Mouse (Mus musculus): ENCODE data around the gene Art5. TPM values are rescaled to one million over a fixed set of nuclear protein-coding genes. Genes with fewer than 3 reads are reported as not detected.

Gene Art5
- polyA plus RNA-seq (2014; fragmentation: Nextera tagmentation; extraction: Ambion mirVana), result 0.70 and 0.81 TPM in 2 replicates

- no peak within 1 kb of the TSS for H3K4me2 ChIP-seq
- no peaks in the 10 kb centered on the region for H3K36me3 ChIP-seq (ENCODE audit: control insufficient read depth, insufficient read depth, low read length)
- H3K9ac ChIP-seq (ENCODE audit: low read length), result no peak within 1 kb of the TSS
- ATAC-seq (ENCODE audit: low FRiP score) (no peak), DNase-seq (ENCODE audit: low spot score, missing footprints) (peak; percentile 66)
- no peaks in the 10 kb centered on the region; the same call in 1 of the 2 replicates for H3K27me3 ChIP-seq (ENCODE audit: control insufficient read depth, insufficient read depth, low read length)
- H3K27ac ChIP-seq (ENCODE audit: low read depth, low read length), result no peak within 1 kb of the TSS
- H3K4me1 ChIP-seq (ENCODE audit: control insufficient read depth, insufficient read depth, low read length), result peaks cover 5% of the 10 kb centered on the region
- H3K4me3 ChIP-seq (ENCODE audit: low read depth, low read length), result no peak within 1 kb of the TSS
- 84% methylated on average over 7 of the region's 7 CpGs for WGBS
- no peaks in the 10 kb centered on the region for H3K9me3 ChIP-seq (ENCODE audit: control insufficient read depth, low read length)
Measured at GRCm38 (mm10) chr7:102109171-102109570, at the start of gene Art5. Art5 (minus strand) TSS chr7:102109489.

GRCm38 (mm10) chr7:102153691-102154090, 44.4 kb upstream of the Art5 start:
- no peak for ATAC-seq (ENCODE audit: low FRiP score)
- 96% methylated on average over 5 of the region's 5 CpGs for WGBS
- Histone ChIP-seq H3K36me3 (ENCODE audit: control insufficient read depth, insufficient read depth, low read length) (peaks cover 13% of the 10 kb centered on the region), H3K27me3 (ENCODE audit: control insufficient read depth, insufficient read depth, low read length) (no peaks in the 10 kb centered on the region), H3K4me2 (no peak overlapping the region), H3K4me3 (ENCODE audit: low read depth, low read length) (no peak overlapping the region), H3K27ac (ENCODE audit: low read depth, low read length) (no peak overlapping the region), H3K4me1 (ENCODE audit: control insufficient read depth, insufficient read depth, low read length) (no peaks in the 10 kb centered on the region), H3K9ac (ENCODE audit: low read length) (no peak overlapping the region), H3K9me3 (ENCODE audit: control insufficient read depth, low read length) (no peaks in the 10 kb centered on the region)
- DNase-seq (ENCODE audit: low spot score, missing footprints), result no peak

DNA sequence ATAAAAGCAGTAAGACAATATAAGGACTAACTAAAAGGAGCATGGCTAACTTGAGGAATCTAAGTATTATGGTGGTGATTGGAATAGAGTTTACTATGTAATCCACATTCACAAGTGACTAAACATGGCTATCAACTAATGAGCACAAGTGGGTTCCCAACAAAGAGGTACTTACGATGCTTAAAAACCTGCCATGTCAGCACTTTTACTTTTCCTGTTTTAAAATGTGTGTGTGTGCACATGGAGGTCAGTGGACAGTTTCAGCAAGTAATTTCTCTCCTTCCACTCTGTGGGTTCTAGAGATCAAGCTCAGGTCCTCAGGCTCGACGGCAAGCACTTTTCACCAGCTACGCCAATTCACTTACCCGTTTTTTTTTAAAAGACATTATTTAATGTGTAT, 28.6 kb upstream of the Art5 start:
- H3K27me3 ChIP-seq (ENCODE audit: control insufficient read depth, insufficient read depth, low read length), result no peaks in the 10 kb centered on the region
- ATAC-seq (ENCODE audit: low FRiP score), result no peak
- no peak overlapping the region for H3K4me2 ChIP-seq
- H3K4me1 ChIP-seq (ENCODE audit: control insufficient read depth, insufficient read depth, low read length), result no peaks in the 10 kb centered on the region
- no peak overlapping the region for H3K27ac ChIP-seq (ENCODE audit: low read depth, low read length)
- no peak overlapping the region for H3K4me3 ChIP-seq (ENCODE audit: low read depth, low read length)
- DNase-seq (ENCODE audit: low spot score, missing footprints), result no peak
- no peak overlapping the region for H3K9ac ChIP-seq (ENCODE audit: low read length)
- H3K36me3 ChIP-seq (ENCODE audit: control insufficient read depth, insufficient read depth, low read length), result peaks cover 24% of the 10 kb centered on the region
- WGBS, result 98% methylated on average over 5 of the region's 5 CpGs
- no peaks in the 10 kb centered on the region for H3K9me3 ChIP-seq (ENCODE audit: control insufficient read depth, low read length)

GRCm38 (mm10) chr7:102137464-102137863, 28.2 kb upstream of the Art5 start:
- WGBS, result 94% methylated on average over 1 of the region's 1 CpGs
- H3K4me3 ChIP-seq (ENCODE audit: low read depth, low read length), result no peak overlapping the region
- H3K4me2 ChIP-seq, result no peak overlapping the region
- ATAC-seq (ENCODE audit: low FRiP score) (no peak), DNase-seq (ENCODE audit: low spot score, missing footprints) (peak; percentile 91)
- no peak overlapping the region for H3K9ac ChIP-seq (ENCODE audit: low read length)
- H3K4me1 ChIP-seq (ENCODE audit: control insufficient read depth, insufficient read depth, low read length), result no peaks in the 10 kb centered on the region
- H3K27me3 ChIP-seq (ENCODE audit: control insufficient read depth, insufficient read depth, low read length), result no peaks in the 10 kb centered on the region
- peaks cover 26% of the 10 kb centered on the region for H3K36me3 ChIP-seq (ENCODE audit: control insufficient read depth, insufficient read depth, low read length)
- no peak overlapping the region for H3K27ac ChIP-seq (ENCODE audit: low read depth, low read length)
- no peaks in the 10 kb centered on the region for H3K9me3 ChIP-seq (ENCODE audit: control insufficient read depth, low read length)

DNA sequence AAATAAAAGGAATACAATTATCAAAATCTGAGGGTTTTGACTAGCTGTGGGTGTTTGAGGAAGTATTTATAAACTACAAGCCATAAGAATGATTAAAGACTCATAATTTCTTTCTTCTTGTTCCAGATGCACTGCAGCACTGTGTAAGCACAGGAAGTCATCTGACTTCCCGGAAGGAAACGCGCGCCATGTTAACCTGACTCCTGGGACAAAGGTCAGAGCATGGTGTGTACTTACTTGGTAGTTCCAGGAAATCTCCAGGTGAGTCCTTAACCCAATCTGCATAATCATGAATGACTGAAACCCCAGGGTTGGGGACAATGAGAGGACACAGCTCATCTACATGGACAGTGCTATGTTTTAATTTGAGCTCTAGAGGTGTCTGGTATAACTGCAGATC, 23.1 kb upstream of the Art5 start:
- H3K27me3 ChIP-seq (ENCODE audit: control insufficient read depth, insufficient read depth, low read length), result no peaks in the 10 kb centered on the region
- no peaks in the 10 kb centered on the region for H3K9me3 ChIP-seq (ENCODE audit: control insufficient read depth, low read length)
- DNase-seq (ENCODE audit: low spot score, missing footprints) (no peak), ATAC-seq (ENCODE audit: low FRiP score) (no peak)
- H3K27ac ChIP-seq (ENCODE audit: low read depth, low read length), result no peak overlapping the region
- H3K36me3 ChIP-seq (ENCODE audit: control insufficient read depth, insufficient read depth, low read length), result peaks cover 30% of the 10 kb centered on the region
- H3K4me2 ChIP-seq, result no peak overlapping the region
- H3K9ac ChIP-seq (ENCODE audit: low read length), result no peak overlapping the region
- H3K4me1 ChIP-seq (ENCODE audit: control insufficient read depth, insufficient read depth, low read length), result no peaks in the 10 kb centered on the region
- WGBS, result 95% methylated on average over 4 of the region's 4 CpGs
- no peak overlapping the region for H3K4me3 ChIP-seq (ENCODE audit: low read depth, low read length)

GRCm38 (mm10) chr7:102120326-102120725, 11.0 kb upstream of the Art5 start:
- Histone ChIP-seq H3K9me3 (ENCODE audit: control insufficient read depth, low read length) (no peaks in the 10 kb centered on the region), H3K36me3 (ENCODE audit: control insufficient read depth, insufficient read depth, low read length) (peaks cover 52% of the 10 kb centered on the region), H3K4me2 (no peak overlapping the region), H3K27ac (ENCODE audit: low read depth, low read length) (no peak overlapping the region), H3K4me1 (ENCODE audit: control insufficient read depth, insufficient read depth, low read length) (no peaks in the 10 kb centered on the region), H3K4me3 (ENCODE audit: low read depth, low read length) (no peak overlapping the region), H3K27me3 (ENCODE audit: control insufficient read depth, insufficient read depth, low read length) (no peaks in the 10 kb centered on the region), H3K9ac (ENCODE audit: low read length) (no peak overlapping the region)
- ATAC-seq (ENCODE audit: low FRiP score) (no peak), DNase-seq (ENCODE audit: low spot score, missing footprints) (no peak)
- 96% methylated on average over 10 of the region's 10 CpGs for WGBS

GRCm38 (mm10) chr7:102117382-102117781, 8.1 kb upstream of the Art5 start:
- H3K36me3 ChIP-seq (ENCODE audit: control insufficient read depth, insufficient read depth, low read length), result peaks cover 25% of the 10 kb centered on the region
- H3K4me2 ChIP-seq, result no peak overlapping the region
- no peak for ATAC-seq (ENCODE audit: low FRiP score)
- no peaks in the 10 kb centered on the region for H3K9me3 ChIP-seq (ENCODE audit: control insufficient read depth, low read length)
- no peak overlapping the region for H3K4me3 ChIP-seq (ENCODE audit: low read depth, low read length)
- 72% methylated on average over 6 of the region's 6 CpGs for WGBS
- no peak overlapping the region for H3K9ac ChIP-seq (ENCODE audit: low read length)
- DNase-seq (ENCODE audit: low spot score, missing footprints), result no peak
- H3K27me3 ChIP-seq (ENCODE audit: control insufficient read depth, insufficient read depth, low read length), result no peaks in the 10 kb centered on the region
- H3K27ac ChIP-seq (ENCODE audit: low read depth, low read length), result no peak overlapping the region
- no peaks in the 10 kb centered on the region for H3K4me1 ChIP-seq (ENCODE audit: control insufficient read depth, insufficient read depth, low read length)

DNA sequence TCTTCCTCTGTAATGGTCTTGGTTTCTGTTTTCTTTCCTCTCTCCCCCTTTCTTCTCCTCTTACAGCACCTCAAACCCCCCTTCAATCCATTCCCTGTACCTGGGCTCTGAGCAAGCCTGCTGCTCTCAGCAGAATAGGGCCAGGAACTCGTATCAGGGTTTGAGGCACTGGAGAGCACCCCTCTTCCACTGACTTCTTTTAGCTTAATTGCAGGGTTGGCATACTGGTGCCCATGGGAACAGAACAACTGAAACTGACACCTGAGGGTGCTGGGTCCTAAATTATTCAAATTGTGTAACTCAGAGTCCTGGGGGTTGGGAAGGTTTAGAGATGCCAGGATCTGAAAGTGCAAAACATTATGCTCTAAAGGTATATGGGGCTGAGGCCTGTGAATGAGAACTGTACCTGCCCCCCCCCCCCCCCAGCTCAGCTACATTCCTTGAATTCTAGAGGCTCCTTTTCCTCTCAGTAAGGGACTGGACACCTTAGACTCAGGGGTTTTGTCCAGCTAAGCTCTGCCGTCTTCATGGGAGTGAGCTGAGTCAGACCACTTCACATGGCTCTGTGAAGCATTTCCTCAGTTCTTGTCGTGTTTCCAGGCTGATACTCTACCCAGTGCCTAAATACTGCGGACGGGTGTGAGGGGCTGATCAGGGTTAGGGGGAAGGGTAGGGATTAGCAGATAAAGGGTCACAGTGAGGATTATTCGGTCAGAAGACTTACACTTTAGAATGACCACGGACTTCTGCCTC, 7.5 kb upstream of the Art5 start, which contains the start of gene Chrna10:
TSS of gene Chrna10 (minus strand) at position 250 of the 753 bp plus-strand sequence.
- no peak within 1 kb of the TSS for H3K27ac ChIP-seq (ENCODE audit: low read depth, low read length)
- no peak within 1 kb of the TSS for H3K4me3 ChIP-seq (ENCODE audit: low read depth, low read length)
- H3K9ac ChIP-seq (ENCODE audit: low read length), result no peak within 1 kb of the TSS
- H3K9me3 ChIP-seq (ENCODE audit: control insufficient read depth, low read length), result no peaks in the 10 kb centered on the region
- no peaks in the 10 kb centered on the region for H3K4me1 ChIP-seq (ENCODE audit: control insufficient read depth, insufficient read depth, low read length)
- ATAC-seq (ENCODE audit: low FRiP score) (no peak), DNase-seq (ENCODE audit: low spot score, missing footprints) (no peak)
- H3K27me3 ChIP-seq (ENCODE audit: control insufficient read depth, insufficient read depth, low read length), result no peaks in the 10 kb centered on the region
- H3K4me2 ChIP-seq, result no peak within 1 kb of the TSS
- 34% methylated on average over 7 of the region's 7 CpGs for WGBS
- peaks cover 20% of the 10 kb centered on the region for H3K36me3 ChIP-seq (ENCODE audit: control insufficient read depth, insufficient read depth, low read length)

- no peak overlapping the region for H3K4me3 ChIP-seq (ENCODE audit: low read depth, low read length)
- 80% methylated on average over 45 of the region's 45 CpGs for WGBS
- H3K9ac ChIP-seq (ENCODE audit: low read length), result no peak overlapping the region
- no peaks in the 10 kb centered on the region for H3K9me3 ChIP-seq (ENCODE audit: control insufficient read depth, low read length)
- ATAC-seq (ENCODE audit: low FRiP score) (no peak), DNase-seq (ENCODE audit: low spot score, missing footprints) (peak; percentile 33)
- no peaks in the 10 kb centered on the region for H3K36me3 ChIP-seq (ENCODE audit: control insufficient read depth, insufficient read depth, low read length)
- no peak overlapping the region for H3K4me2 ChIP-seq
- H3K27me3 ChIP-seq (ENCODE audit: control insufficient read depth, insufficient read depth, low read length), result no peaks in the 10 kb centered on the region
- H3K27ac ChIP-seq (ENCODE audit: low read depth, low read length), result no peak overlapping the region
- no peaks in the 10 kb centered on the region for H3K4me1 ChIP-seq (ENCODE audit: control insufficient read depth, insufficient read depth, low read length)
Measured at GRCm38 (mm10) chr7:102113151-102113729, 4.0 kb upstream of the Art5 start.
